Mouse (Mus musculus) kidney, postnatal 0 days (tissue): ENCODE data around the gene Gid8. TPM values are rescaled to one million over a fixed set of nuclear protein-coding genes. Genes with fewer than 3 reads are reported as not detected.

Experiments
- ATAC-seq: fragments of 200-750 bp; cut with Nextera tagmentation; replicated peaks from 2 replicates; pipeline ENCODE4 v1.8.0; 2017; ENCODE audit warnings: low read depth, moderate number of reproducible peaks, moderate TSS enrichment, moderate library complexity; ENCODE audit not compliant: low FRiP score
- DNase-seq: peaks from one replicate; pipeline ENCODE4 v3.0.0-alpha.2; 2016; ENCODE audit warnings: low spot score
- H3K27ac ChIP-seq: fragments of 300-500 bp; sonication (generic); 2 replicates; pipeline ENCODE4 v1.5.1; 2014; ENCODE audit warnings: mild to moderate bottlenecking
- H3K27me3 ChIP-seq: fragments of 300-500 bp; sonication (generic); 2 replicates; pipeline ENCODE4 v1.6.1; 2014; ENCODE audit warnings: low read length, mixed read lengths; ENCODE audit not compliant: insufficient read depth
- H3K36me3 ChIP-seq: fragments of 300-500 bp; sonication (generic); 2 replicates; pipeline ENCODE4 v1.6.1; 2014; ENCODE audit warnings: low read length, mixed read lengths; ENCODE audit not compliant: insufficient read depth
- H3K4me1 ChIP-seq: fragments of 300-500 bp; sonication (generic); replicated peaks from 2 replicates; pipeline ENCODE4 v1.6.1; 2014; ENCODE audit warnings: antibody characterized with exemption, low read length, mixed read lengths; ENCODE audit not compliant: insufficient read depth
- H3K4me2 ChIP-seq: fragments of 300-500 bp; sonication (generic); 2 replicates; pipeline ENCODE4 v1.6.1; 2014; ENCODE audit warnings: mild to moderate bottlenecking, low read length, moderate library complexity, mixed read lengths
- H3K4me3 ChIP-seq: fragments of 300-500 bp; sonication (generic); replicated peaks from 2 replicates; pipeline ENCODE4 v1.5.1; 2014; ENCODE audit warnings: low read depth, low read length
- H3K9ac ChIP-seq: fragments of 300-500 bp; sonication (generic); 2 replicates; pipeline ENCODE4 v1.6.1; 2014; ENCODE audit warnings: low read depth, low read length
- H3K9me3 ChIP-seq: fragments of 300-500 bp; sonication (generic); replicated peaks from 2 replicates; pipeline ENCODE4 v1.6.1; 2016; ENCODE audit warnings: low read length, inconsistent platforms, mixed read lengths
- CTCF ChIP-seq: IDR thresholded peaks from 2 replicates; pipeline ENCODE4 v1.5.1; 2016; ENCODE audit warnings: antibody characterized with exemption, low read depth, mild to moderate bottlenecking, moderate library complexity
- WGBS: fragments of 180-500 bp; shearing (Covaris S2); extraction: QIAGEN DNeasy Blood & Tissue Kit; methylation state at CpG from one replicate; pipeline ENCODE4 v1.1.7; 2014; 5-methylcytosine and 5-hydroxymethylcytosine counted together
- polyA plus RNA-seq: library from polyadenylated mRNA; unstranded; fragments of >200 nt; fragmentation: Nextera tagmentation; extraction: Ambion mirVana; gene quantifications from 2 replicates; pipeline ENCODE4 v1.2.1, GENCODE M21; 2015

The Gid8 gene
- polyA plus RNA-seq, 1 experiment from 2014 or later: 48.1 TPM

DNA sequence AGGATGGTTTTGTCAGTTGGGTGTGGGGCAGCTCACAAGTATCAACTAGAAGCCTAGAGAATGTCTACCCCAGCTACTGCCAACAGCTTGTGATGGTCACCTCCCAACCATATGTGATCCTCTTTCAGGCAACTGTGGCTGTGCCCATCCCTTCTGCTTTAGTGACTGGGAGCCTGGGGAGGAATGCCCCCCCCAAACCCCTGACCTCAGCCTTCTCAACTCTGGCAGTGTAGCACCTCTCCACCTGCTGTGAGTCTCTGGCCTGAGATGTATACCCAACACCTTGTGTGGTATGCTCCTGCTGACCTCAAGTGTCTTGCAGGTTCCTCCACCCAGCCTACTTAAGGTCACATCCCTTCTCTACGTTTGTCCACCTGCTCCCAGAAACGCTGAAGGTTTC, 13.9 kb downstream of the Gid8 start:
- 62% methylated on average over 2 of the region's 2 CpGs for WGBS
- TF ChIP-seq CTCF: no peak
- no peak overlapping the region for H3K27ac ChIP-seq
- no peak overlapping the region for H3K9ac ChIP-seq
- no peak for ATAC-seq
- no peak overlapping the region for H3K4me2 ChIP-seq
- H3K4me1 ChIP-seq: 0 out of 2 replicates have a peak, but pooled peaks cover 10% of the 10 kb centered on the region
- H3K4me3 ChIP-seq: no peak overlapping the region
- peaks cover 42% of the 10 kb centered on the region for H3K36me3 ChIP-seq
- no peaks in the 10 kb centered on the region for H3K27me3 ChIP-seq
- no peaks in the 10 kb centered on the region for H3K9me3 ChIP-seq
- no peak for DNase-seq

DNA sequence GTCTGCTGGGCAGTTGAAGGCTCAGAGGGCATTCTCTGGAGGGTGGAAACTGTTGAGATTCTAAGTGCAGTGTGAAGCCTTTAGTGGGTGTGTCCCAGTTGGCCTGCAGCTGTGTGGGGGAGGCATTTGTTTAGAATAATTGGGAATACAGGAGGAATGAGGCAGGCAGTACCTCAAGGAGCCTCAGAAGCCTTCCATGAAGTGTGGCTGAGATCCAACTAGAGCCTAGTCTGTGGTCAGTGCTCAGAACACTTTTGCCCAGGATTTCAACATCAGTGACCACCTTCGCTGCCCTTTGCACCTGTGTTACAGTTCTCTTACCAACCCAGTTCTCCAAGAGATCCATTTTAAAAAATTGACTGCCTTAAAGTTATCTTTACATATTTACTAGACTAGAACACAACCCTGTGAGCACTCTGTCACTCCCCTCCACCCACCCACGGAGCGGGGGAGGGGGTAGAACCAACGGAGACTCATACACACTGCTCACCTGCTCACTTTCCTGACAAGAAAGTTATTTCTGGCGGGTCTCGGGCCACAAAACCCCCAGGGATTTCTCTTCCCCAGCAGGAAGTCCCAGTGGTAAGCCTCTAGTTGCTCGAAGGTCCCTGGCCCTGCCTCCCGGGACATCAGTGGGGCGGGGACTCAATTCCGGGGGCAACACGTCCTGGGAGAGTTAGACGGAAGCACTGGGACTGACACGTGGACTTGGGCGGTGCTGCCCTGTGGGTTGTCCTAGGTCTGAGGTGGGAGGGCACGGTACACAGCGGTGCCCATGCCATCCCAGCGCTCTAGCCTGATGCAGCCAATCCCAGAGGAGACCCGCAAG, 14.9 kb downstream of the Gid8 start, which contains the start of gene Slc17a9:
Slc17a9 (plus strand) TSS at position 679 of the 829 bp plus-strand sequence.
- no peak for TF ChIP-seq CTCF
- H3K4me1 ChIP-seq: 0 out of 2 replicates have a peak, but pooled peaks cover 10% of the 10 kb centered on the region
- no peak within 1 kb of the TSS for H3K27ac ChIP-seq
- DNase-seq: peak; percentile 42
- 6% methylated on average over 18 of the region's 18 CpGs for WGBS
- H3K27me3 ChIP-seq: no peaks in the 10 kb centered on the region
- peaks cover 35% of the 10 kb centered on the region for H3K36me3 ChIP-seq
- peak within 1 kb of the TSS; percentile 51 for H3K4me2 ChIP-seq
- H3K4me3 ChIP-seq: peak within 1 kb of the TSS; percentile 23; the same call in 1 of the 2 replicates
- ATAC-seq: peak; percentile 71
- no peaks in the 10 kb centered on the region for H3K9me3 ChIP-seq
- peak within 1 kb of the TSS; percentile 19; the same call in 1 of the 2 replicates for H3K9ac ChIP-seq

DNA sequence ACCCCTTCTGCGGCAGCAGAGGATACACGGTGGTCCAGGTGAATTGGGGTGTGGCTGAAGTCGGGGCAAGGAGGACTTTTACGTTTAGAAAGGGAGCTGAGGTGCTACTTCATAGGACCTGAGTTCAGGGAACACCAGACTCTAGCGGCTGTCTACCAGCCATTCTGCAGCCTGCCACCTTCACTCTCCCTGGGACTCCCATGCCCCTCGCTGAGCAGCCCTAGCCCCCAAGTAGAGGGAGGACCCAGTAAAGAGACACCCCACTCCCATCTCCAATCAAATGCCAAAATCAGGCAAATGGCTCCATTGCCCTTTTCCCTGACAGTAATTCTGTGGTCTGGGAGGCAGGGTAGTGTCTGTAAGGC, 15.5 kb downstream of the Gid8 start:
- Histone ChIP-seq H3K9me3 (no peaks in the 10 kb centered on the region), H3K27me3 (no peaks in the 10 kb centered on the region), H3K36me3 (peaks cover 31% of the 10 kb centered on the region), H3K4me2 (peak overlapping the region; percentile 51), H3K9ac (peak overlapping the region; percentile 19; the same call in 1 of the 2 replicates), H3K4me3 (peak overlapping the region; percentile 23; the same call in 1 of the 2 replicates), H3K4me1 (0 out of 2 replicates have a peak, but pooled peaks cover 10% of the 10 kb centered on the region), H3K27ac (no peak overlapping the region)
- DNase-seq (no peak), ATAC-seq (no peak)
- 5% methylated on average over 6 of the region's 6 CpGs for WGBS
- no peak for TF ChIP-seq CTCF

DNA sequence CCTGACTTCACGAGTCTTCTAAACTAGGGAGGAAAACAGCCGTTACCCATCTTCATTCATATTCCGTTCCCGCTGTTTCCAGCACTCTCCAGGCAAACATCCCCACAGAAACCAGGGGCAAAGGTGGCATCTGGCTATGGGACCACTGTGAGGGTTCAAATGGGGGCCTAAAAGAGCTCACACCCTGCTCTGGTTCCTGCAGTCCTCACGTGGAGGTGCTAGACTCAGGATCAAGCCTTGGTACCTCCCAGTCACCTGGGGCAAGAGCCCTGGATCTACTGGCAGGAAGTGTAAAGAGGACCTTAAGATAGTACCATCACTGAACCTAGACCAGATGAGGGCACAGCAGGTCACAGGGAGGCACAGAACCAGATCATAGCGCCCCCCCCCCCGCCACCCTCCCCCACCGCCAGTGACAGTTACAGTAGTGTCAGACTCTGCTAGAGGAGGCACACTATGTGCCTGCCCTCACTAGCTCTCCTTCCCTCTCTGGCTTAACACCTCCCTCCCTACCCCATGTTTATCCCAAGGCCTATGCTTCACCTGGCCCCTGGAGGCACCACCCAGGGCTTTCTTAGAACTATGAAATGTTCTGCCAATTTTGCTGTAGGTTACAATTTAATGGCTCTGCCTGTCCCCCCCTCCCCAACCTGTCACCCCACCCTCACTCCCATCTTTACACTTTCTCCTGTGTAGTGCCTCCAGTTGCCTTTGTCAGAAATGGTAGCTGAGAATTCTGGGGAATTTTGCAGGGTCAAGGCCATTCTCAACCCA, 16.1 kb downstream of the Gid8 start:
- Histone ChIP-seq H3K4me3 (no peak overlapping the region), H3K4me1 (0 out of 2 replicates have a peak, but pooled peaks cover 10% of the 10 kb centered on the region), H3K27ac (no peak overlapping the region), H3K4me2 (no peak overlapping the region), H3K9me3 (no peaks in the 10 kb centered on the region), H3K27me3 (no peaks in the 10 kb centered on the region), H3K36me3 (peaks cover 25% of the 10 kb centered on the region), H3K9ac (no peak overlapping the region)
- DNase-seq (no peak), ATAC-seq (no peak)
- 29% methylated on average over 8 of the region's 8 CpGs for WGBS
- no peak for TF ChIP-seq CTCF

DNA sequence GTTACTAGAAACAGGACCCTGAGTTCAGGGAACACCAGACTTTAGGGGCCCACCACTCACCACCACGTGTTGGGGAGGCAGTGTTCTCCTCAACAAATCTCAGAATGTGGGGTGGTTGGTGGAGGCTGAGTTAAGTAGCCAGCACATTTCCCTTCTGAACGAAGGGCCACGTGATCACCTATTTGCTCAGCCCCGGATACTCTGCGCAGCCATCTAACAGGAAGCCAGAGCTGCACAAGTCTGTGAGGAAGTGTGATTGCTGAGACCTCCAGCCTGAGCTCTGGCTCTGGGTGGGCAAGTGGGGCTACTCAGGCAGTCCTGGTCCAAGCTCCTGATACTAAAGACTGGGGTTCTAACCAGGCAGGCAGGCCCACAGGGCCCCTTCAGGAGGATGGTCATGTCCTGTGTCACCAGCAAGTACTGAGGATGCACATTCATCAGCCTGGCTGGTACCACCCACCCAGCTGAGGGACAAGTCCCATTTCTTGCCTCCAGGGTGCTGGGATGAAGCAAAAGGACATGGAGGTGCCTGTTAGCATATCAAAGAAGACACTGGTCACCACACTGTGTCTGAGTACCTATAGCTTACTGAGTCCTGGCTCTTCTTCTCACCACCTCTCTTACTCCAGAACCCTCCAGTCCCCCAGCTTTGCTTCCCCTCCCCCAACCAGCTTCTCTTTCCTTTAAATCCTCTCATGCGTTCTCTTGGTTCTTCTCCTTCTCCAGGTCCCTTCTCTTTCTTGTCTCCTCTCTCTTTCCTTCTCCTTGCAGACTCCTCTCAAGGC, 16.9 kb downstream of the Gid8 start:
- H3K9ac ChIP-seq: no peak overlapping the region
- 74% methylated on average over 6 of the region's 6 CpGs for WGBS
- H3K36me3 ChIP-seq: peaks cover 16% of the 10 kb centered on the region
- no peaks in the 10 kb centered on the region for H3K9me3 ChIP-seq
- no peak overlapping the region for H3K27ac ChIP-seq
- TF ChIP-seq CTCF: no peak
- no peak overlapping the region for H3K4me2 ChIP-seq
- H3K27me3 ChIP-seq: no peaks in the 10 kb centered on the region
- no peak for DNase-seq
- 0 out of 2 replicates have a peak, but pooled peaks cover 10% of the 10 kb centered on the region for H3K4me1 ChIP-seq
- H3K4me3 ChIP-seq: no peak overlapping the region
- no peak for ATAC-seq
